Mouse (Mus musculus) layer of hippocampus, postnatal 14 days (tissue): ENCODE measurements around the gene Krt14. TPM values are rescaled to one million over a fixed set of nuclear protein-coding genes. Genes with fewer than 3 reads are reported as not detected.

Experiments
- DNase-seq, 2 experiments: peaks; one replicate each; pipeline ENCODE4 v3.0.0; 2021 to 2022; ENCODE audit warnings: low spot score in 2 of 2, mixed read lengths in 1 of 2
- total RNA-seq, 2 experiments: library from RNA; stranded (reverse); gene quantifications; 2 replicates each; pipeline ENCODE4 v1.2.3; 2021

Gene Krt14
- total RNA-seq, 2 experiments from 2014 or later, result not detected

- DNase-seq, result peak; percentile 67 to 81
Observed at GRCm38 (mm10) chr11:100168765-100169762, 38.3 kb downstream of the Krt14 start.

- DNase-seq, result no peak
Observed at GRCm38 (mm10) chr11:100168071-100168470, 39.3 kb downstream of the Krt14 start.

GRCm38 (mm10) chr11:100164392-100164791, 43.0 kb downstream of the Krt14 start:
- no peak for DNase-seq

GRCm38 (mm10) chr11:100157908-100158477, 49.4 kb downstream of the Krt14 start:
- DNase-seq, result no peak

- DNase-seq, result no peak
Observed at GRCm38 (mm10) chr11:100157331-100157730, 50.0 kb downstream of the Krt14 start.

- no peak for DNase-seq
Observed at GRCm38 (mm10) chr11:100155497-100156255, 51.7 kb downstream of the Krt14 start.

Other genes starting within 250 kb of the Krt14 start
- gene Krtap29-1, start 228.5 kb downstream of the Krt14 start, total RNA-seq, result not detected
- gene Krtap16-1, start 221.0 kb downstream of the Krt14 start, total RNA-seq, result not detected
- gene Krtap17-1, start 213.6 kb downstream of the Krt14 start, total RNA-seq, result not detected
- gene Krt33a, start 191.3 kb downstream of the Krt14 start, total RNA-seq, result not detected
- gene Krt33b, start 177.7 kb downstream of the Krt14 start, total RNA-seq, result not detected
- gene Krt34, start 166.0 kb downstream of the Krt14 start, total RNA-seq, result not detected
- not detected for gene Krt31, start 157.0 kb downstream of the Krt14 start, total RNA-seq
- not detected for gene Krt32, start 119.3 kb downstream of the Krt14 start, total RNA-seq
- not detected for gene Krt35, start 111.3 kb downstream of the Krt14 start, total RNA-seq
- gene Krt36, start 101.9 kb downstream of the Krt14 start, total RNA-seq, result not detected
- not detected for gene Krt13, start 86.0 kb downstream of the Krt14 start, total RNA-seq
- 1 to 10 TPM in 1 of 2 experiments, under 1 TPM in 1; 0.55 to 1.2 TPM for gene Krt15, start 71.6 kb downstream of the Krt14 start, total RNA-seq
- gene Krt19, start 58.9 kb downstream of the Krt14 start, total RNA-seq, result under 1 TPM; 0.48 to 0.81 TPM
- gene Krt9, start 14.3 kb downstream of the Krt14 start, total RNA-seq, result 1 to 10 TPM; 1.8 to 2.1 TPM
- not detected for gene Krt16, start 41.4 kb upstream of the Krt14 start, total RNA-seq
- not detected for gene Krt17, start 53.5 kb upstream of the Krt14 start, total RNA-seq
- not detected for gene Krt42, start 62.3 kb upstream of the Krt14 start, total RNA-seq
- 100 to 1,000 TPM; 704 to 721 TPM for gene Eif1, start 112.3 kb upstream of the Krt14 start, total RNA-seq
- not detected for gene Gast, start 126.9 kb upstream of the Krt14 start, total RNA-seq
- 100 to 1,000 TPM; 110 to 123 TPM for gene Hap1, start 148.6 kb upstream of the Krt14 start, total RNA-seq
- gene Jup, start 190.2 kb upstream of the Krt14 start, total RNA-seq, result 10 to 100 TPM; 40.8 to 43.0 TPM
- gene P3h4, start 207.3 kb upstream of the Krt14 start, total RNA-seq, result 1 to 10 TPM; 7.5 to 8.1 TPM
- 10 to 100 TPM; 11.9 TPM for gene Fkbp10, start 208.1 kb upstream of the Krt14 start, total RNA-seq
- gene Nt5c3b, start 234.3 kb upstream of the Krt14 start, total RNA-seq, result 10 to 100 TPM; 50.4 to 58.2 TPM
- gene Klhl10, start 234.4 kb upstream of the Krt14 start, total RNA-seq, result 1 to 10 TPM; 1.1 to 1.4 TPM